In the genomic region with DNA sequence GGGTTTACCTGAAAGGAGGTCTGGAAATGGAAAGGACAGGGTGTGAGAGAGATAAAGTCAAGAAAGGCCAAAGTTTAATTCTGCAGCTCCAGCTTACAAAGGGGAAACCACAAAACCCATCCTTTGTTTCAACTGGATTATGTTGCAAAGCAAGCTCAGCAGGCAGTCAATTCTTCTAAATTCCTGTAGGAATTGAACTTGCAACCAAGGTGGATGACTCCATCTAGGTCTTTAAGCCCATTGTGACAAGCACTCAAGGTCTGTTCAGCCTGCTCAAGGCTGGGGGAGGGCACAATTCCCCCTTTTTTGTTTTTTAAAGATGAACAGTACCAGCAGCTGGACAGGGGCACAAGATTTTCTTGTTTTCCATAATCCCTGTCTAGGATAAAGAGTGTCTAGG, we compare ENCODE assay signal across 18 mouse cellular contexts.
"Had no signal": no experiment of that assay in that cellular context is flagged by ENCODE, and none has a peak within 500 bp of the region (broad histone marks: within the 10 kb centered on the region; RNA-seq: fewer than 3 reads in every experiment).

No protein-coding gene starts in this region.

- H3K27ac ChIP-seq: midbrain, embryonic 10.5 days; midbrain, embryonic 13.5 days; midbrain, embryonic 15.5 days; neural tube, embryonic 13.5 days; neural tube, embryonic 15.5 days had no signal

- H3K36me3 ChIP-seq: midbrain, embryonic 10.5 days; midbrain, embryonic 13.5 days; midbrain, embryonic 15.5 days; neural tube, embryonic 13.5 days; neural tube, embryonic 15.5 days had no signal

- H3K9ac ChIP-seq: lung, embryonic 14.5 days; midbrain, embryonic 13.5 days; midbrain, embryonic 15.5 days; neural tube, embryonic 13.5 days; neural tube, embryonic 15.5 days had no signal

- DNase-seq: lung, adult 18-20 months; lung, embryonic 14.5 days; lung, postnatal 10 days; lung, postnatal 4 days; retina, postnatal 1 day; right cerebral cortex, adult 18-20 months; right cerebral cortex, postnatal 25 days; right cerebral cortex, postnatal 4 days; spleen, adult 18-20 months; thymus, adult 2 months; thymus, postnatal 25 days; thymus, postnatal 4 days had no signal

- H3K4me3 ChIP-seq: midbrain, embryonic 10.5 days; midbrain, embryonic 13.5 days; midbrain, embryonic 15.5 days; myocyte; neural tube, embryonic 13.5 days; neural tube, embryonic 15.5 days had no signal

- H3K4me1 ChIP-seq: midbrain, embryonic 13.5 days; midbrain, embryonic 15.5 days; neural tube, embryonic 15.5 days had no signal

- H3K9me3 ChIP-seq: midbrain, embryonic 10.5 days; midbrain, embryonic 13.5 days; midbrain, embryonic 15.5 days; neural tube, embryonic 13.5 days; neural tube, embryonic 15.5 days had no signal

- H3K27me3 ChIP-seq: midbrain, embryonic 13.5 days; midbrain, embryonic 15.5 days; neural tube, embryonic 13.5 days; neural tube, embryonic 15.5 days had no signal
